Mouse (Mus musculus) midbrain, postnatal 0 days (tissue): Measurements from ENCODE around the gene Vegfb. TPM values are rescaled to one million over a fixed set of nuclear protein-coding genes. Genes with fewer than 3 reads are reported as not detected.

Source experiments
- ATAC-seq: fragments of 200-750 bp; cut with Nextera tagmentation; 2 replicates; pipeline ENCODE4 v1.8.0; 2017; ENCODE audit warnings: moderate number of reproducible peaks, mild to moderate bottlenecking, moderate TSS enrichment, moderate library complexity; ENCODE audit not compliant: low FRiP score
- DNase-seq: peaks from one replicate; pipeline ENCODE4 v3.0.0-alpha.2; 2015; ENCODE audit warnings: low spot score
- H3K27ac ChIP-seq: fragments of 300-500 bp; sonication (generic); 2 replicates; pipeline ENCODE4 v1.5.1; 2014; ENCODE audit warnings: low read depth, mild to moderate bottlenecking, low read length, mixed read lengths
- H3K27me3 ChIP-seq: fragments of 300-500 bp; sonication (generic); 2 replicates; pipeline ENCODE4 v1.6.1; 2014; ENCODE audit warnings: low read length, control low read depth, mixed read lengths; ENCODE audit not compliant: insufficient read depth
- H3K36me3 ChIP-seq: fragments of 300-500 bp; sonication (generic); 2 replicates; pipeline ENCODE4 v1.6.1; 2014; ENCODE audit warnings: low read length, control low read depth, mixed read lengths; ENCODE audit not compliant: insufficient read depth
- H3K4me1 ChIP-seq: fragments of 300-500 bp; sonication (generic); 2 replicates; pipeline ENCODE4 v1.6.1; 2014; ENCODE audit warnings: mild to moderate bottlenecking, control low read depth, antibody characterized with exemption, low read length, mixed read lengths; ENCODE audit not compliant: insufficient read depth
- H3K4me2 ChIP-seq: fragments of 300-500 bp; sonication (generic); 2 replicates; pipeline ENCODE4 v1.6.1; 2014; ENCODE audit warnings: low read depth, mild to moderate bottlenecking, low read length, mixed read lengths; ENCODE audit not compliant: poor library complexity, severe bottlenecking
- H3K4me3 ChIP-seq: fragments of 300-500 bp; sonication (generic); 2 replicates; pipeline ENCODE4 v1.5.1; 2014; ENCODE audit warnings: low read depth, mild to moderate bottlenecking, low read length, moderate library complexity
- H3K9ac ChIP-seq: fragments of 300-500 bp; sonication (generic); replicated peaks from 2 replicates; pipeline ENCODE4 v1.6.1; 2014; ENCODE audit warnings: mild to moderate bottlenecking, low read length, moderate library complexity, mixed read lengths; ENCODE audit not compliant: poor library complexity, severe bottlenecking
- H3K9me3 ChIP-seq: fragments of 300-500 bp; sonication (generic); 2 replicates; pipeline ENCODE4 v1.6.1; 2016; ENCODE audit warnings: low read length, control low read depth
- CTCF ChIP-seq: IDR thresholded peaks from 2 replicates; pipeline ENCODE4 v1.5.1; 2016; ENCODE audit warnings: antibody characterized with exemption, mild to moderate bottlenecking
- WGBS: fragments of 180-500 bp; shearing (Covaris S2); extraction: QIAGEN DNeasy Blood & Tissue Kit; methylation state at CpG from one replicate; pipeline ENCODE4 v1.1.7; 2014; 5-methylcytosine and 5-hydroxymethylcytosine counted together
- polyA plus RNA-seq: library from polyadenylated mRNA; unstranded; fragments of >200 nt; fragmentation: Nextera tagmentation; extraction: Ambion mirVana; gene quantifications from 2 replicates; pipeline ENCODE4 v1.2.1, GENCODE M21; 2015
- total RNA-seq: library from RNA; depleted of rRNA; stranded (reverse); fragments of >200 nt; gene quantifications from 2 replicates; pipeline ENCODE4 v1.2.3, GENCODE M21; 2014

Gene Vegfb
- total and polyA plus RNA-seq, 2 experiments from 2014 or later, result 44.4 to 77.7 TPM

DNA sequence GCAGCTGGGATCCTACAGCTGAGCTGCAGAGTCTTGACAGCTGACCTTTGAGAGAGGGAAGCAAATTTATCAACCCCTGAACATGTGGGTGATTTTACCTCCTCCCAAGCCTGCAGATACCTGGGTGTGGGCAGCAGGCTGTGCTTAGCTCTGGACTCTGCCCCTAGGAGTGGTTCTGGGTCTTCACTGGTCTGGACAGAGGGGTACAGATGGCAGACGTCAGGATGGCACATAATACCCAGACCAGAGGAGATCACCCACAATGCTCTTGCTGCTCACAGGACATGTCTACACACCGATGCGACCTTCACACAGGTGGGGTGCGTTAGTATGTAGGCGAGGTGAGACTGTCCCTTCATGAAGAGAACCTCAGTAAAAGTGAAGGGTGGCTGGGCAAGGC lies 37.9 kb downstream of the Vegfb start:
- H3K9me3 ChIP-seq, result no peaks in the 10 kb centered on the region
- H3K27me3 ChIP-seq, result no peaks in the 10 kb centered on the region
- no peak overlapping the region for H3K4me2 ChIP-seq
- no peak overlapping the region for H3K27ac ChIP-seq
- 91% methylated on average over 5 of the region's 5 CpGs for WGBS
- H3K4me1 ChIP-seq, result 0 out of 2 replicates have a peak, but pooled peaks cover 3% of the 10 kb centered on the region
- ATAC-seq, result no peak
- no peak for TF ChIP-seq CTCF
- peaks cover 5% of the 10 kb centered on the region; the same call in 1 of the 2 replicates for H3K36me3 ChIP-seq
- no peak overlapping the region for H3K4me3 ChIP-seq
- H3K9ac ChIP-seq, result no peak overlapping the region
- no peak for DNase-seq

GRCm38 (mm10) chr19:6948186-6948585 lies 39.3 kb downstream of the Vegfb start:
- DNase-seq (peak; percentile 48), ATAC-seq (no peak)
- H3K36me3 ChIP-seq, result peaks cover 5% of the 10 kb centered on the region; the same call in 1 of the 2 replicates
- H3K4me2 ChIP-seq, result no peak overlapping the region
- no peak overlapping the region for H3K9ac ChIP-seq
- TF ChIP-seq CTCF, result no peak
- 0 out of 2 replicates have a peak, but pooled peaks cover 3% of the 10 kb centered on the region for H3K4me1 ChIP-seq
- 80% methylated on average over 4 of the region's 4 CpGs for WGBS
- H3K4me3 ChIP-seq, result no peak overlapping the region
- no peaks in the 10 kb centered on the region for H3K9me3 ChIP-seq
- H3K27ac ChIP-seq, result no peak overlapping the region
- no peaks in the 10 kb centered on the region for H3K27me3 ChIP-seq

- H3K36me3 ChIP-seq, result peaks cover 5% of the 10 kb centered on the region; the same call in 1 of the 2 replicates
- no peak overlapping the region for H3K4me3 ChIP-seq
- no peaks in the 10 kb centered on the region for H3K9me3 ChIP-seq
- 58% methylated on average over 4 of the region's 4 CpGs for WGBS
- TF ChIP-seq CTCF, result no peak
- DNase-seq, result no peak
- no peak for ATAC-seq
- H3K4me2 ChIP-seq, result no peak overlapping the region
- H3K9ac ChIP-seq, result no peak overlapping the region
- peaks cover 2% of the 10 kb centered on the region for H3K4me1 ChIP-seq
- H3K27me3 ChIP-seq, result no peaks in the 10 kb centered on the region
- no peak overlapping the region for H3K27ac ChIP-seq
Measured at GRCm38 (mm10) chr19:6947742-6948141, 39.7 kb downstream of the Vegfb start.

DNA sequence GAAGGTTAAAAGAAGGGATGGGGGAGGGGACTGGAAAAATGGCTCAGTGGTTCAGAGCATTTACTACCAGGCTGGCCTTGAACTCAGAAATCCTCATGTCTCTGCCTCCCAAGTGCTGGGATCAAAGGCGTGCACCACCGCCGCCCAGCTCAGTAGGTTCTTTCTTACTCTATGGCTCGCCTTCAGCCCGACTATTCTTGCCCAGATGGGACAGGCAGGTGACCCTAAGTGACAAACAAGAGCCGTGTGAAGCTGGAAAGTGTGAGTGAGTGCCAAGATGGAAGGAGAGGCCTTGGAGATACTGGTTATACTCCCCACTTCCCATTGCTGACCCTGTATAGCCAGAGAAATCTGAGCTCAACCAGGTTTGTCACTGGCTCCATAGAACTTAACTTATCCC lies 43.7 kb downstream of the Vegfb start:
- DNase-seq (no peak), ATAC-seq (no peak)
- WGBS, result 92% methylated on average over 6 of the region's 6 CpGs
- H3K9me3 ChIP-seq, result no peaks in the 10 kb centered on the region
- H3K4me1 ChIP-seq, result peaks cover 19% of the 10 kb centered on the region
- H3K9ac ChIP-seq, result no peak overlapping the region
- no peaks in the 10 kb centered on the region for H3K27me3 ChIP-seq
- H3K4me3 ChIP-seq, result no peak overlapping the region
- TF ChIP-seq CTCF, result no peak
- H3K36me3 ChIP-seq, result peaks cover 5% of the 10 kb centered on the region; the same call in 1 of the 2 replicates
- no peak overlapping the region for H3K4me2 ChIP-seq
- no peak overlapping the region for H3K27ac ChIP-seq

- H3K27ac ChIP-seq, result peak overlapping the region; percentile 95
- peak overlapping the region; percentile 89 for H3K9ac ChIP-seq
- no peak for ATAC-seq
- peaks cover 19% of the 10 kb centered on the region for H3K4me1 ChIP-seq
- no peak for DNase-seq
- no peaks in the 10 kb centered on the region for H3K9me3 ChIP-seq
- H3K4me3 ChIP-seq, result peak overlapping the region; percentile 92
- WGBS, result 25% methylated on average over 5 of the region's 5 CpGs
- peak overlapping the region; percentile 100 for H3K4me2 ChIP-seq
- no peak for TF ChIP-seq CTCF
- H3K36me3 ChIP-seq, result peaks cover 7% of the 10 kb centered on the region
- no peaks in the 10 kb centered on the region for H3K27me3 ChIP-seq
Measured at GRCm38 (mm10) chr19:6942764-6943163, 44.7 kb downstream of the Vegfb start.

GRCm38 (mm10) chr19:6942249-6942691 lies 45.2 kb downstream of the Vegfb start, which contains the start of gene Gpr137:
Gene Gpr137, minus strand, starts transcription at chr19:6942480.
- Histone ChIP-seq H3K4me3 (peak within 1 kb of the TSS; percentile 92), H3K9ac (peak within 1 kb of the TSS; percentile 89), H3K27ac (peak within 1 kb of the TSS; percentile 95), H3K27me3 (no peaks in the 10 kb centered on the region), H3K4me2 (peak within 1 kb of the TSS; percentile 100), H3K9me3 (no peaks in the 10 kb centered on the region), H3K36me3 (peaks cover 8% of the 10 kb centered on the region), H3K4me1 (peaks cover 19% of the 10 kb centered on the region)
- DNase-seq, result peak; percentile 93
- ATAC-seq, result peak; percentile 82
- no peak for TF ChIP-seq CTCF
- under 1% methylated on average over 27 of the region's 27 CpGs for WGBS
